Mouse (Mus musculus) E14TG2a.4 (cell line): ENCODE measurements at regions not wholly inside any gene's neighbourhood (a gene's known extent, or its start where the extent isn't known, plus 50 kb on each side); places are given as distances from the start of the nearest gene placed in this dataset.
"Not testable (repeated sequence)": the region's sequence is repeated elsewhere in the genome, so short reads cannot be mapped to it uniquely, and the experiment has no call there.

Experiments used
- CTCF ChIP-seq: conservative IDR thresholded peaks from 2 replicates; pipeline ENCODE4 v1.5.1; 2014; ENCODE audit warnings: low read length
- NANOG ChIP-seq: IDR thresholded peaks from 2 replicates; pipeline ENCODE4 v1.6.1; 2014; ENCODE audit warnings: borderline replicate concordance, low read length, mixed read lengths
- POU5F1 ChIP-seq: IDR thresholded peaks from 2 replicates; pipeline ENCODE4 v1.6.1; 2014; ENCODE audit warnings: low read length, borderline replicate concordance

- peak; percentile 25; the same call in 1 of the 2 replicates for TF ChIP-seq CTCF
- not testable (repeated sequence) for TF ChIP-seq NANOG, POU5F1
These were observed 599.2 kb downstream of the Dad1 start for GRCm38 (mm10) chr14:53654669-53655068.
